Mouse (Mus musculus) embryonic facial prominence, embryonic 11.5 days (tissue): ENCODE results near the gene Clic4. TPM values are rescaled to one million over a fixed set of nuclear protein-coding genes. Genes with fewer than 3 reads are reported as not detected.

Experiments
- ATAC-seq: fragments of 200-750 bp; cut with Nextera tagmentation; replicated peaks from 2 replicates; pipeline ENCODE4 v1.8.0; 2017; ENCODE audit warnings: low read depth; ENCODE audit not compliant: insufficient number of reproducible peaks, low FRiP score, low TSS enrichment
- DNase-seq: peaks from one replicate; pipeline ENCODE4 v3.0.0-alpha.2; 2015; ENCODE audit warnings: low spot score
- H3K27ac ChIP-seq: fragments of 300-500 bp; sonication (generic); replicated peaks from 2 replicates; pipeline ENCODE4 v1.5.1; 2014; ENCODE audit warnings: mild to moderate bottlenecking, low read depth, low read length, control low read depth
- H3K27me3 ChIP-seq: fragments of 300-500 bp; sonication (generic); 2 replicates; pipeline ENCODE4 v1.6.1; 2014; ENCODE audit warnings: mild to moderate bottlenecking, low read length, moderate library complexity, mixed read lengths; ENCODE audit not compliant: control insufficient read depth, insufficient read depth
- H3K36me3 ChIP-seq: fragments of 300-500 bp; sonication (generic); replicated peaks from 2 replicates; pipeline ENCODE4 v1.6.1; 2014; ENCODE audit warnings: low read depth, mild to moderate bottlenecking, low read length, moderate library complexity, mixed read lengths; ENCODE audit not compliant: control insufficient read depth, insufficient read depth
- H3K4me1 ChIP-seq: fragments of 300-500 bp; sonication (generic); 2 replicates; pipeline ENCODE4 v1.6.1; 2014; ENCODE audit warnings: low read length, mixed read lengths; ENCODE audit not compliant: control insufficient read depth, insufficient read depth
- H3K4me2 ChIP-seq: fragments of 300-500 bp; sonication (generic); 2 replicates; pipeline ENCODE4 v1.6.1; 2014; ENCODE audit warnings: low read depth, mild to moderate bottlenecking, control low read depth, low read length, moderate library complexity
- H3K4me3 ChIP-seq: fragments of 300-500 bp; sonication (generic); 2 replicates; pipeline ENCODE4 v1.5.1; 2014; ENCODE audit warnings: low read depth, low read length, control low read depth
- H3K9ac ChIP-seq: fragments of 300-500 bp; sonication (generic); replicated peaks from 2 replicates; pipeline ENCODE4 v1.6.1; 2014; ENCODE audit warnings: mild to moderate bottlenecking, control low read depth, low read length
- H3K9me3 ChIP-seq: fragments of 300-500 bp; sonication (generic); replicated peaks from 2 replicates; pipeline ENCODE4 v1.6.1; 2016; ENCODE audit warnings: mild to moderate bottlenecking, low read length, inconsistent platforms, mixed read lengths; ENCODE audit not compliant: control insufficient read depth
- WGBS: fragments of 180-500 bp; shearing (Covaris S2); extraction: QIAGEN DNeasy Blood & Tissue Kit; methylation state at CpG from one replicate; pipeline ENCODE4 v1.1.7; 2014; 5-methylcytosine and 5-hydroxymethylcytosine counted together
- polyA plus RNA-seq: library from polyadenylated mRNA; unstranded; fragments of >200 nt; fragmentation: Nextera tagmentation; extraction: Ambion mirVana; gene quantifications from 2 replicates; pipeline ENCODE4 v1.2.1, GENCODE M21; 2014

Gene Clic4
- polyA plus RNA-seq, 1 experiment from 2014 or later = 156 TPM

DNA sequence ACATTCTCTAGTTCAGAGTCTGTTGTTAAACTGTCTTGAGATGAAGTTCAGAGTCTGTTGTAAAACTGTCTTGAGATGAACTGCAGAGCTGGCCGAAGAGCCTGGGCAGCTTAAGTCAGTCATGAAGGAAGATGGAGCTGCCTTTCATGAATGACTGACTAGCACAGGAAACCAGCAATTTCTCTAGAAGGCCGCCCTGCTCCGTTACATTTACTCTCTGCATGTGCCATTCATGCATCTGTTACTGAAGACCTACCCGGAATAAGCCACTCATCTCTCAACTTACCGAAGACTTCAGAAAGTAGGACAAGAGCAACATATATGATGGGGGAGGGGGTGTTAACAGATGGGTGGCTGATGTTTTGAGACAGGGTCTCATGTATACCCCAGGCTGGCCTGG lies 40.1 kb downstream of the Clic4 start:
- 77% methylated on average over 5 of the region's 5 CpGs for WGBS
- H3K9me3 ChIP-seq = no peaks in the 10 kb centered on the region
- no peak overlapping the region for H3K4me2 ChIP-seq
- no peak for DNase-seq
- no peak for ATAC-seq
- no peak overlapping the region for H3K27ac ChIP-seq
- no peaks in the 10 kb centered on the region; the same call in 1 of the 2 replicates for H3K36me3 ChIP-seq
- no peak overlapping the region for H3K9ac ChIP-seq
- H3K4me3 ChIP-seq = no peak overlapping the region
- no peaks in the 10 kb centered on the region for H3K4me1 ChIP-seq
- no peaks in the 10 kb centered on the region for H3K27me3 ChIP-seq

DNA sequence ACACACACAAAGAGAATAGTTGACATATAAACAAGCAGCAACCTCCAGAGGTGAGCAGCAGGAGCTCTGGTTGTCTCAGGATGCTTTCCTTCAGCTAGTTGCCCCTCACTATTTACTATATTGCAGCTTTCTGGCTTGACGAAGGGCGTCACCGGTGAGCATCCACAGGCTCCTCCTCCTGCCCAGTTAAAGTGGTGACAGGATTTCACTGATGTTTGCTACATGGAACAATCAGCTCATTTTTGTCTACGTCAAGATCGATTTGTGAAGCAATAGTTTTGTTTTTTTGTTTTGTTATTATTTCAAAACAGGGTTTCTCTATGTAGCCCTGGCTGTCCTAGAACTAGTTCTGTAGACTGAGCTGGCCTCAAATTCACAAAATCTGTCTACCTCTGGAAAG lies 41.1 kb downstream of the Clic4 start:
- no peak for ATAC-seq
- Histone ChIP-seq H3K27me3 (no peaks in the 10 kb centered on the region), H3K36me3 (no peaks in the 10 kb centered on the region; the same call in 1 of the 2 replicates), H3K4me2 (no peak overlapping the region), H3K9ac (no peak overlapping the region), H3K4me3 (no peak overlapping the region), H3K4me1 (no peaks in the 10 kb centered on the region), H3K27ac (no peak overlapping the region), H3K9me3 (no peaks in the 10 kb centered on the region)
- 89% methylated on average over 5 of the region's 5 CpGs for WGBS
- no peak for DNase-seq

DNA sequence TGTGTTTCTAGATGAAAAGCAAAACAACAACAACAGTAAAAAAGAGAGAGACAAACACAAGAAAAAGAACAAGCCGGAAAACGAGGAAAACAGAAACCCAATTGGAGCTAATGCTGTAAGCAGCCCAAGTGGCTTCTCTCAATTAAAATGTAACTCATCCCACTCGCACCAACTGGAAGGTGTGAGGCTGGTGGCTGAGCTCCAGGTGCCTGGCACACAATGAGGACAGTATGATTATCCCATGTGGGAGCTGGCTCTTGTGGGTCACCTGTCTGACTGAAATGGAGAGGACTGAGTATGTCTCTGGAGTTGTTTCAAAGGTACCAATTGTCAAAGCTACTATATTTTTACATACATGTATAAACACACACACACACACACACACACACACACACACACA lies 41.5 kb downstream of the Clic4 start:
- Histone ChIP-seq H3K4me2 (no peak overlapping the region), H3K27ac (no peak overlapping the region), H3K36me3 (no peaks in the 10 kb centered on the region; the same call in 1 of the 2 replicates), H3K9me3 (no peaks in the 10 kb centered on the region), H3K4me1 (no peaks in the 10 kb centered on the region), H3K9ac (no peak overlapping the region), H3K27me3 (no peaks in the 10 kb centered on the region), H3K4me3 (no peak overlapping the region)
- DNase-seq (no peak), ATAC-seq (no peak)
- WGBS = 79% methylated on average over 3 of the region's 3 CpGs

DNA sequence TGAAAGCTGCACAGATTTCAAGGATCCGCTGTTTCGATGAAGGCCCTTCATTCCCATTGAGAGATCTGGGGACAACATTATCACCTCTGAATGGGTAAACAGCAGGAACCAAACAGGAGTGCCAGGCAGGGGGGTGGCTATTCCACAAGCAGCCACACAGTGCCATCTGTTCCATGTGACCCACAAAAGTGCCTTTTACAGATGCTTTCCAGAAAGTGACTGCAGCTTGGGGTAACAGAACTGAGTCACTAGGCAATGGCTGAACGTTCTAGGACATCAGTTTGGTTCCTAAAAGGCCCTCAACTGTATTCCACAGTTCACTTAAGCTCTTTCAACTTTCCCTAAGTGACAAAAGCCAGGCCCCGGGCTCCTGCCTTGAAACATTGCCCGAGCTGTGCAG lies 42.0 kb downstream of the Clic4 start:
- 84% methylated on average over 5 of the region's 5 CpGs for WGBS
- no peak overlapping the region for H3K9ac ChIP-seq
- no peaks in the 10 kb centered on the region for H3K4me1 ChIP-seq

DNA sequence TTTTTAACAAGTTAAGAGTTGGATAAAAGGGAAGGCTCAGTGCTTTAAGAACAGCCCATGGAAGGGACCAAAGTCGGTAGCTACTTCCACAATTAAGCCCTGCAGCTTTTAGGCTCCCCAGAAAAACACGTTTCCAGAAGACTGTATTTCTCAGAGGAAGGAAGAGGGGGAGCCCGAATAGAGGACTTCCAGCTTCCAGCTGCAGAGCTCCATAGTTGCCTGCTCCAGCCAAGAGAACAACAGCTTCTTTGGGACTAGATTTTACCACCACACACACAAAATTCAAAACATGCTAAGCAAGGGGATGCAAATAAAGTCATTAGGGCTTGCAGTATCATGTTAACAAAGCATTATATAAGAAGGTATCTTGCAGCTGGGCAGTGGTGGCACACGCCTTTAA lies 42.7 kb downstream of the Clic4 start:
- Histone ChIP-seq H3K4me2 (no peak overlapping the region), H3K4me1 (no peaks in the 10 kb centered on the region), H3K9ac (no peak overlapping the region), H3K27me3 (no peaks in the 10 kb centered on the region), H3K4me3 (no peak overlapping the region), H3K36me3 (no peaks in the 10 kb centered on the region; the same call in 1 of the 2 replicates), H3K27ac (no peak overlapping the region), H3K9me3 (no peaks in the 10 kb centered on the region)
- 74% methylated on average over 4 of the region's 4 CpGs for WGBS
- DNase-seq (no peak), ATAC-seq (no peak)

More for the DNA sequence above, 42.0 kb downstream of the Clic4 start:
- DNase-seq = no peak
- Histone ChIP-seq H3K36me3 (no peaks in the 10 kb centered on the region; the same call in 1 of the 2 replicates), H3K4me2 (no peak overlapping the region), H3K4me3 (no peak overlapping the region), H3K27ac (no peak overlapping the region), H3K9me3 (no peaks in the 10 kb centered on the region), H3K27me3 (no peaks in the 10 kb centered on the region)
- ATAC-seq = no peak

DNA sequence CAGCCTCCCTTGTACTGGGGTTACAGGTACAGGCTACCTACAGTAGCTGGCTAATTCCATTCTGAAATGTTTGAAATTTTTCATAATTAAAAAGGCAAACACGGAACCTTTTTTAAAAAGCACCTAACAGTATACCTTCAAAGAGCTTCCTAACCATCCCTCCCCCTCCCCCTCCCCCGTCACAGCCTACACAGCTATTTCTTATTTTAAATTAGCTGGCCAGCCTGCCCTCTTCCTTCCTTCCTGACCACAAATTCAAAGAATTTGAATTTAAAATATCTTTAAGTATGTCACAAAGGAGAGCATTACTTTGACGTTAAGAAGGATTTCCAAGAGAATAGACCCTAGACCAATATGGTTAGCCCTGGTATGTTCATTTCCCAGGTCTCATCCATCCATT lies 44.5 kb downstream of the Clic4 start:
- WGBS = 88% methylated on average over 3 of the region's 3 CpGs
- H3K36me3 ChIP-seq = no peaks in the 10 kb centered on the region; the same call in 1 of the 2 replicates

DNA sequence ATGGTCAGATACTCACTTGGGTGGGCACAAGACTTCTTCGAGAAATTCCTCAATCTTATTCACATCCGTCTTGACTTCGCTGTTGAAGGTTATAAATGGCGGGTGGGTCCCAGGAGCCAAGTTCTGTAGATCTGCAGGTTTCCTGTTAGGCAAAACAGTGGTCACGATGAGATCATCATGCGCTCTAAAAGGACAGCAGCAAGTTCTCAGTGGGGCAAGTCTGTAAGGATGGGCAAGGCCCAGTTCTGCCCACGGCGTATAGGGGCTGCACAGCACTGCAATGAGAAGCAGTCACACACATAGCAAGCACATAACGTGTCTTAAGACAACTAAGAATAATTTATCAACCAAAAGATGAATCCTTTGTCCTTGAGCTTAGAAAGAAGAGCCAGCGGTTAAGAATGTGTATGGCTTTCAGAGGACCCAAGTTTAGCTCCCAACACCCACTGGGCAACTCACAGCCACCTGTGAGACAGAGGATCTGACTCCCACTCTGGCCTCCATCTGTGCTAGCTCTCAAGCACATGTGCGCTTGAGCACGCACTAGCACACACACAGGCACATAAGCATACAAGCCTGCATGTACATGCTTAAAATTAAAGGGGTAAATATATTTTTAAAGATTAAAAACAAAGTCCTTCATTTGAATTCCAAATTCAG lies 46.5 kb downstream of the Clic4 start:
- WGBS = 94% methylated on average over 12 of the region's 12 CpGs
- Histone ChIP-seq H3K4me2 (no peak overlapping the region), H3K36me3 (no peaks in the 10 kb centered on the region; the same call in 1 of the 2 replicates), H3K9ac (no peak overlapping the region), H3K4me3 (no peak overlapping the region), H3K9me3 (no peaks in the 10 kb centered on the region), H3K27me3 (no peaks in the 10 kb centered on the region), H3K27ac (no peak overlapping the region), H3K4me1 (no peaks in the 10 kb centered on the region)
- ATAC-seq = no peak
- DNase-seq = no peak

More for the DNA sequence above, 44.5 kb downstream of the Clic4 start:
- Histone ChIP-seq H3K4me1 (no peaks in the 10 kb centered on the region), H3K4me3 (no peak overlapping the region), H3K27me3 (no peaks in the 10 kb centered on the region), H3K9ac (no peak overlapping the region), H3K27ac (no peak overlapping the region), H3K9me3 (no peaks in the 10 kb centered on the region), H3K4me2 (no peak overlapping the region)
- DNase-seq = no peak
- ATAC-seq = no peak

DNA sequence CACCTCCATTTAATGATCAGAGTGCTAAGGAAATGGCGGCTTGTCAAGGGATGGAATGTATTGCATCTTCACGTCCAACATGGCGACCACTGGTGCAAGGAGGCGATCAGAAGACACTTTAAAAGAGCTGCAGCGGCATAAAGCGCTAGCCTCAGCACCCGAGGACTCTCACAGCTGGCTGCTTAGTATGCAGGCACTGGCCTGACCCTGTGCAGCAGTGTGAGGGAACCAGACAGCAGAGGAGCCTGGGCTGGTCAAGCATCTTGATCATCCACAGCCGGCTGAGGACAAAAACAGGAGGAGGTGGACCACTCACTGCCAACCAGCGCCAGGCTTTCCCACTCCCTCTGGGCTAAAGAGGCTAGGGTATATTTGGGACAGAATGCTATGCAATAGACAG lies 48.8 kb downstream of the Clic4 start:
- no peaks in the 10 kb centered on the region for H3K27me3 ChIP-seq
- DNase-seq (no peak), ATAC-seq (no peak)
- H3K27ac ChIP-seq = no peak overlapping the region
- no peaks in the 10 kb centered on the region for H3K36me3 ChIP-seq
- no peak overlapping the region for H3K9ac ChIP-seq
- H3K4me1 ChIP-seq = no peaks in the 10 kb centered on the region
- H3K4me3 ChIP-seq = no peak overlapping the region
- no peak overlapping the region for H3K4me2 ChIP-seq
- WGBS = 92% methylated on average over 9 of the region's 9 CpGs
- H3K9me3 ChIP-seq = no peaks in the 10 kb centered on the region
